Mouse (Mus musculus): ENCODE data around the gene Ccna2.

GRCm38 (mm10) chr3:36521073-36522060 lies 50.6 kb downstream of the Ccna2 start, which contains the start of gene Gm11549:
- no peak for TF ChIP-seq CTCF (IDR thresholded peaks at IDR 0.05; ENCODE audit: control insufficient read depth, insufficient read depth, insufficient replicate concordance, low read depth, low read length)
- no peak for TF ChIP-seq POLR2A (IDR thresholded peaks at IDR 0.05; ENCODE audit: control insufficient read depth, low read depth, low read length)
